Mouse (Mus musculus): ENCODE measurements at regions not wholly inside any gene's neighbourhood (a gene's known extent, or its start where the extent isn't known, plus 50 kb on each side); places are given as distances from the start of the nearest gene placed in this dataset.

GRCm38 (mm10) chr4:105377469-105378187 lies 220.5 kb downstream of the Plpp3 start:
- DNase-seq, result no peak
- intact Hi-C loops (cut with DNase I), result loop anchor here (5.0 kb wide), 1 partner anchor 220 kb away; the partner anchor contains the start of gene Plpp3

- DNase-seq, result no peak
- intact Hi-C loops (cut with DNase I), result no loop called here
Measured at GRCm38 (mm10) chr4:105384826-105385225, 227.7 kb downstream of the Plpp3 start.

GRCm38 (mm10) chr4:105385481-105385880 lies 228.3 kb downstream of the Plpp3 start:
- intact Hi-C loops (cut with DNase I), result no loop called here
- no peak for DNase-seq

GRCm38 (mm10) chr4:105390378-105390777 lies 233.2 kb downstream of the Plpp3 start:
- peak; percentile 53 to 67 for DNase-seq
- intact Hi-C loops (cut with DNase I), result no loop called here

- peak in 1 of 2 experiments; percentile 11 for DNase-seq
Measured at GRCm38 (mm10) chr4:105394366-105394765, 237.2 kb downstream of the Plpp3 start.

GRCm38 (mm10) chr4:105397451-105397850 lies 240.3 kb downstream of the Plpp3 start:
- intact Hi-C loops (cut with DNase I), result no loop called here
- DNase-seq, result peak in 1 of 2 experiments; percentile 9

More at GRCm38 (mm10) chr4:105394366-105394765, 237.2 kb downstream of the Plpp3 start:
- intact Hi-C loops (cut with DNase I), result no loop called here

- intact Hi-C loops (cut with DNase I), result no loop called here
- peak; percentile 8 to 23 for DNase-seq
Measured at GRCm38 (mm10) chr4:105402021-105402420, 244.9 kb downstream of the Plpp3 start.

GRCm38 (mm10) chr4:105403169-105403568 lies 246.0 kb downstream of the Plpp3 start:
- DNase-seq, result peak; percentile 66 to 75
- intact Hi-C loops (cut with DNase I), result no loop called here

GRCm38 (mm10) chr4:105403686-105404085 lies 246.5 kb downstream of the Plpp3 start:
- intact Hi-C loops (cut with DNase I), result no loop called here
- DNase-seq, result peak; percentile 26 to 33

- no peak for DNase-seq
- intact Hi-C loops (cut with DNase I), result no loop called here
Measured at GRCm38 (mm10) chr4:105405728-105406127, 248.6 kb downstream of the Plpp3 start.

- intact Hi-C loops (cut with DNase I), result no loop called here
- no peak for DNase-seq
Measured at GRCm38 (mm10) chr4:105406786-105407464, 249.8 kb downstream of the Plpp3 start.

GRCm38 (mm10) chr4:105408896-105409295 lies 251.7 kb downstream of the Plpp3 start:
- intact Hi-C loops (cut with DNase I), result no loop called here
- DNase-seq, result no peak

- no peak for DNase-seq
- intact Hi-C loops (cut with DNase I), result no loop called here
Measured at GRCm38 (mm10) chr4:105417166-105417565, 260.0 kb downstream of the Plpp3 start.

GRCm38 (mm10) chr4:105422466-105422865 lies 265.3 kb downstream of the Plpp3 start:
- no peak for DNase-seq
- intact Hi-C loops (cut with DNase I), result loop anchor here (2.0 to 5.0 kb wide), 2 partner anchors 84 to 265 kb away; partner anchors contain the start of gene Plpp3

GRCm38 (mm10) chr4:105423727-105424201 lies 266.6 kb downstream of the Plpp3 start:
- intact Hi-C loops (cut with DNase I), result loop anchor here (2.0 to 5.0 kb wide), 3 partner anchors 83 to 266 kb away; partner anchors contain the start of gene Plpp3
- peak; percentile 10 to 19 for DNase-seq

- DNase-seq, result no peak
- intact Hi-C loops (cut with DNase I), result loop anchor here (2.0 kb wide), 1 partner anchor 126 kb away; no protein-coding TSS in a partner anchor
Measured at GRCm38 (mm10) chr4:105425086-105425485, 267.9 kb downstream of the Plpp3 start.

GRCm38 (mm10) chr4:105427581-105427980 lies 270.4 kb downstream of the Plpp3 start:
- intact Hi-C loops (cut with DNase I), result no loop called here
- no peak for DNase-seq

- intact Hi-C loops (cut with DNase I), result no loop called here
- DNase-seq, result peak in 1 of 2 experiments; percentile 16
Measured at GRCm38 (mm10) chr4:105429381-105430100, 272.4 kb downstream of the Plpp3 start.

- DNase-seq, result no peak
- intact Hi-C loops (cut with DNase I), result no loop called here
Measured at GRCm38 (mm10) chr4:105432461-105432860, 275.3 kb downstream of the Plpp3 start.

GRCm38 (mm10) chr4:105437141-105437540 lies 280.0 kb downstream of the Plpp3 start:
- intact Hi-C loops (cut with DNase I), result no loop called here
- DNase-seq, result peak in 1 of 2 experiments; percentile 39

Data from heart, postnatal 10 days (tissue).